Mouse (Mus musculus): ENCODE data around the gene 1520401A03Rik. TPM values are rescaled to one million over a fixed set of nuclear protein-coding genes. Genes with fewer than 3 reads are reported as not detected.

Gene 1520401A03Rik
- total RNA-seq, 4 experiments from 2014 or later, result 0.16 to 0.81 (median 0.32) TPM

DNA sequence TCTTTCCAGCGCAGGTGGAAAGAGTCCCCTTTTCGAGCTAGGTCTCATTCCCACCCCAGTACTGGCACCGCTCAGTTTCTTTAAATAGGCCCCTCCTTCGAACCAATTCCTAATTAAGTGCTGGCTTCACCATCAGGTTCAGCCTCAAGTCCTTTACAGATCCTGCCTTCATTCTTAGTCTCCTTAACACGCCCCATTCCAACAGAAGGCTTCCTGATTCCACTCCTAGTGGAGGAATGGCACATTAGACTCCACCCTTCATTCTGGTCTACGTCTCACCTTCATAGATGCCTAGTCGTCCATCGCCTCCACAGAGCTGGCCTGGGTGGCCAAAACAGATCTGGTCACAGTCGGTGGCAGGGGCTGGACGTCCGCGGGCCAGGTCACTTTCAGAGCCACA lies 20.4 kb upstream of the 1520401A03Rik start:
- no peak for DNase-seq (ENCODE audit: low spot score in 2 of 2)

DNA sequence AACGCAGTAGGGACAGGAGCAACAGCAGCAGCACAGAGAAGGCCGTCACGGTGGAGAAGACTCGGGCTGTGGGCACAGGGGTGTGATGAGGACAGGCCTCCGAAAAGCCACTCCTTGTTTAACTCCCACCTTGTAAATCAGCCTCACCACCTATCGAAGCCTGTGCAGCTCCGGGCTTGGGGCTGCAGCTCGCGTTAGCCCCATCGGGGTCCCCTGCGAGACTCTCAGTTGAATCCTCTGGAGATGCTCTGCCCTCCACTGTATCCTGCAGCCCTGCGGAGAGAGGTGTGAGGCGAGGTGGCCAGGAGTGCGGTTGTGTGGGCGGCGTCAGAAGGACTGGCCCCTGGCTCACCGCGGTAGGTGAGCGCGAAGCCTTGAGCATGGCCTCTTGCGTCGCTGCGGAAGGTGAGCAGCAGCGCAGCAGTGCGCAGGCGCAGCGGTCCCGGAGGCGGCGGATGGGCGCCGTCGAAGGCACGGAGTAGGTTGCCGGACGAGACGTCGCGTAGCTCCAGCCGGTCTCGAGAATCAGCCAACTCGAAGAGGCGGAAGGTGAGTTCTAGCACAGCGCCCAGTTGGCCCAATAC lies 19.7 kb upstream of the 1520401A03Rik start:
- DNase-seq (ENCODE audit: low spot score in 2 of 2), result no peak

DNA sequence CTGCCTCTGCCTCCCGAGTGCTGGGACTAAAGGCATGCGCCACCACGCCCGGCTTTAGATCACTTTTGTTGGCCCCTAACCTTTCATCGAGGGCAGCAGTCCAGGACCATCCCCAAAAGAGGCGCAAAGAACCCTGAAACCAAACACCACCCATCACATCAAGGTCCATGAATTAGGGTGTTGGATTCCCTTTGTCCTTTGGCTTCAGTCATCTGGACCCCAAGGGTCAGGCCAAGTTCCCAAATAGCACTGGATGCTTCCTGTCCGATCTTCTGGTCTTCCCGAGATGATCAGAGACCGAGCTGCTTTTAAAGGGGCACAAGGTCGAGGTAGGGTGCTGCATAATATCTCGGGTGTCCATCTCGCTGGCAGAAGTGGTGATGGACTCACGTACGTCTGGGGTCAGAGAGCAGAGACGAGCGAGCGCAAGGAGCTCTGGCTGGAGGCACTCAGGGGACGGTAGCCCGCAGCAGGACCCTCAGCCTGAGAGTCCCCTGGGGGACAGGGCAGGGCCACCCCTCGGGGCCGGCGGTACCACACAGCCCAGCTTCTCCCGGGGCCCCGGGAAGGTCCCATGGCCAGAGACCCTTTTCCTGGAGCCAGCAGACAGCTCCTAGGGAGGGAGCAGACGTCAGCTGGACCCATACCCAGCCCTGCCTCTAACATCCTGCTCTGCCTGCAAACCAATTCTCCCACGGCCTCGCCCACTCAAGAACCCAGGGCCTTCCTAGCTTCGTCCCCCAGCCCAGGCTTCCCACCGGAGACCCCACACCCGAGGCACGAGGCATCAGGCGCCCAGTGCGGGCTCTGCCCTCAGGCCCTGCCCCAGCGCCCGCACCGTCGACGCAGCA lies 19.0 kb upstream of the 1520401A03Rik start:
- no peak for DNase-seq (ENCODE audit: low spot score in 2 of 2)

DNA sequence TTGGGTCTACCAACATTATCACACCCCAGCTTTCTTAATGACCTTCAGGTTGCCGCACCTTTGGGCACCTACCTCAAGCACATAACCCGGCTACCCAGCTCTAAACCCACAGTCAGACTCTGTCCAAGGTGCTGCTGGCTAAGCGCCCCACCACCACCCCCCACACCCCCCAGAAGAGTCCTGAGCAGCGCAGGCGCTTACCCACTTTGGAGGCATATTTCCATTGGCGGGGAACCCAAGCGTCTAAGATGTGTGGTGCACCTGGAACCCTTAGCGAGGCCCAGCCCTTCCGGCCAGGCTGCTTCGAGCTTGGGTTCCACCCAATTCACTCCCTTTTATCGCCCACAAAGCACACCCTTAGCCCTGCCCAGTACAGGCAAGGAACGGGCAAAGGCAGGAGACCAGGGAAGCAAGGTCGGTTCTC lies 18.0 kb upstream of the 1520401A03Rik start, which contains the start of gene Paqr4:
TSS of gene Paqr4 (minus strand) at position 270 of the 424 bp plus-strand sequence.
- DNase-seq (ENCODE audit: low spot score in 2 of 2), result no peak

DNA sequence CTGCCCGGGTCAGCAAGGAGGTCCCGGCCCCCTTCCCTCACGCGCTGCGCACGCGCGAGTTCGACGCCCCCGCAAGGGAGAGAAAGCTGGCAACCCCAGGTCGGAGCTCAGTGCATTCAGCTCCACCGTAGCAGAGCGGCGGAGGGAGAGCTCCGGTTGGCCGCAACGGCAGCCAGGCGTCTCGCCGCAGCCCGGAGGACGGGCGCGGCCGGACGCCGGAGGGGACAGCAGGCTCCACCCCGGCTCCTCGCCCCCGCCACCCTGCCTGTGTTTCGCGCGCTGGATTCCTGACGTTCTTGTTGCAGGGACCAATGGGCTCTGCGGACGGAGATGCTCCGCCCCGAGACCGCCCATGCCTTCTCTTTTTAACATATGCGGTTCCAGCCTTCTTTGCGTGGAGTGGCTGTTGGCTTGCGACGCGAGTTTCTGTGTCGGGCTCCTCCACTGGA lies 17.6 kb upstream of the 1520401A03Rik start:
- peak; percentile 89 to 91 for DNase-seq (ENCODE audit: low spot score in 2 of 2)

DNA sequence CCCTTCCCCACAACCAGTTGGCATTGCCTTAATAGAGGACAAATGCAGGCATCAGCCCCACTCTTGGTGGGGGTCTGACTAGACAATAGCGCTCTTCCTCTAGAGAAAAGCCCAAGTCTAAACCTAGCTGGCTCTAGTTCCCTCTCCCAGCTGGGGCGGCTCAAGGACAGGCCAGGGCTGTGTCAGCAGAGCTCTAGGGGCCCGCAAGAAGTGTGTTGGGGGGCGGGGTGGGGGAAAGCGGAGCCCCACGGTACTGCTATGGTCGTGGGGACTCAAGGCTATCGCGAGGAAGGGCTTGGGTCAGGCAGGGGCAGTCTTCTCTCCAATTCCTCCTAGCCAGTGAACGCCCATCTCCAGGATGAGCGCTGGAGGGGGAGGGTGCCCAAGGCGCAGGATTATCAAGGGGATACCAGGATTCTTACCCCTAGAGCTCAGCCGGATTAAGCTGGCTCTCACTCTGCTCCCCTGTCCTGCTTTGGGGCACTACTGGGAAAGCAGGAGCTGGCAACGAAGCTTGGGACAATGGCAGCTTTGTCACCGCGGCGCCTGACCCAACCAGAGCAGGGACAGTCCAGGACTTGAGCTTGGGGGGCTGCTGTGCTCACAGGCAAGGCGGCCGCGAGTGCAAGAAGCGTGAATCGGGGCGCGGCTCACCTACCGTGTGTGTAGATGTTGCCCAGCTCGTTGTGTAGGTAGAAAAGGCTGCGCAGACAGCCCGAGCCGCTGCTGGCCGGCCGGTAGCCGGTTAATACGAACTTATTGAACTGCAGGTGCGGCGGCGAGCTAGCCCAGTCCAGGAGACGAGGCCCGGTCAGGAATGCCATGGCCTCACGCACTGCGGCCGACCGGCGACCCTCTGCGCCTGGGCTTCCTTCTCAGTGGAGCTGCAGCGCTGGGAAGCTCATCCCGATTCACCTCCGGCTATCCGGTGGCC lies 16.9 kb upstream of the 1520401A03Rik start:
- no peak for DNase-seq (ENCODE audit: low spot score in 2 of 2)

DNA sequence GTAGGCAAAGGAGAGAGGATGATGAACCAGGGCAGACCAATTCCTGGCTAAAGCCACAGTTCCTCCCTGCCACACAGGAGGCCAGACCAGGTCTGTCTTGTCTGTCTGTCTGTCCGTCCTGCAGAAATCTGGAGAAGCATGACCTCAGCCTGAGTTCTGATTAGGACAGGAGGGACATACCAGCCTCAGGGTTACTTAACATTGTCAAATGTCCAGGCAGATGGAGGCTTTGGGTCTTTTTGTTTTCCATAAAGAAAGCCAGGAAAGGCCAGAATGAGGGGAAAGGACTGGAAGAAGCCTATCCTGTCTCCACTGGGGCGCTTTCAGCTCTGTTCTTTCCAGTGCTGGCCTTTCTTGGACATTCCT lies 16.2 kb upstream of the 1520401A03Rik start:
- no peak for DNase-seq (ENCODE audit: low spot score in 2 of 2)

DNA sequence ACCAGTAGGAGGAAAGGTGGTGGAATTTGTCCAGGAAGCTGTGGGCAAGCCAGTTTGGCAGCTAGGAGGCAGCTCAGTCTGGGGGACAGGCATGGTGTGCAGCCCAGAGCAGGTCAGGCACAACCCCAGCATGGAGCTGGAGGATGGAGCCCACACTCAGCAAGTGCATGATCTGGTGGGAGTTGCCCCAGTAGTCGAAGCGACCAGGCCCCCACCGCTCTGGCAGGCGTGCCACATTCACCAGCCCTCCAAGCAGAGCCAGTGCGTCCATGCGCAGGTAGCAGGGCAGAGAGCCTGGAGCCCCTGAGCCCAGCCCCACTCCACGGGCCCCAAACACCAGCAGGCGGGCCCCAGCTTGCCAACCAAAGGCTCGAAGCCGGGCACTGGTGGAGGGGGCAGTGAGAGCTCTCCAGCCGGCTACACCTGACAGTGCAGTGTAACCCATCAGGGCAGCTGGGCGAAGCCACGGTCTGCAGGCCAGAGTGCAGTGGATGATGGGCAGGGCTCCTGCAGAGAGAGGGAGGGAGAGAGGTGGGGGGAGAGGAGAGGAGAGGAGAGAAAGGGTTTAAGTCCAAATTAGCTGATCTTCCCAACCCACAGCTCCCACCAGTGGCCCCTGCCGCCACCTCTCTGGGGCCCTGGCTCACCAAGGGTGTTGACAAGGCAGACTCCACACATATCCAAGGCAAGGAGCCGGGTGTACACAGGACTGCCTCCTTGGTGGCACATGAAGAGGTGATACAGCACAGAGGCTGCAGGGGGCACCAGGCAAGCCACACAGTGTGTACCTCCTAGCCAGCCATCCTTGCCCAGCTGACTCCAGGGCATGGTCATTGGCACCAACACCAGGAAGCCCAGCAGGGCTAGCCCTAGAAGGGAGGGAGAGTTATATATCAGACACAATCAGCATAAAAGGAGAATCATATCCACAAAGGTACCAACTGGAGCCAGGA lies 15.2 kb upstream of the 1520401A03Rik start:
- no peak for DNase-seq (ENCODE audit: low spot score in 2 of 2)

DNA sequence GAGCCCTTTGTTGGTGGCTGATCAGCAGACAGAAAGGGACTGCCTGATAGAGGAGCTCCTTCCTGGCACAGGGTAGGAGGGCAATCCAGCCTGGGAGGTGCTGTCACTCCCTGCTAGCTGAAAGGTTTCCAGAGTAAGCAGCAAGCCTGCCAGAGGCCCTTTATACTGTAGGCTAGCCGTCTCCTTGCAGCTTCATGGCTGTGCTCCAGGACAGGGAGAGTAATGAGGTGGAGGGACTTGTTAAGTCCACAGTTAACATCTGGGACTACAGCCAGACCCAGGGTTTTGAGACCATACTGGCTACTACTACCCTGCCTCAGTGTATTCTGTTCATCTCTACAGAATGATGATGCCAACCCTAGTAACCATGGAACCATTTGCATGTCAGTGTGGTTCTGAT lies 11.8 kb upstream of the 1520401A03Rik start:
- DNase-seq (ENCODE audit: low spot score in 2 of 2), result no peak

DNA sequence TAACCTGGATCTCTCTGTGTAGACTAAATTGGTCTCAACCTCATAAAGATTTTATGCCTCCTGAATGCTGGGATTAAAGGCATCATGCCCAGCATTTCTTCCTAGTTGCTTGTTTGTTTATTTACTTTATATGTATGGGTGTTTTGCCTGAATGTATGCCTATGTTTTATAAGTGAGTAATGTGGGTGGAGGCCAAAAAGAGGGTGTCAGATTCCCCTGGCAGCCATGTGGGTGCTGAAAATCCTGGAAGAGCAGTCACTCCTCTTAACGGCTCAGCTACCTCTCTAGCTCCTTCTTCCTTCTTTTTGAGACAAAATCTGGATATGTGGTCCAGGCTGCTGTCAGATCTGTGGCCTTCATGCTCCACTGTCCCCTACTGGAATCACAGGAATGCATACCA lies 7.9 kb upstream of the 1520401A03Rik start:
- DNase-seq (ENCODE audit: low spot score in 2 of 2), result no peak

DNA sequence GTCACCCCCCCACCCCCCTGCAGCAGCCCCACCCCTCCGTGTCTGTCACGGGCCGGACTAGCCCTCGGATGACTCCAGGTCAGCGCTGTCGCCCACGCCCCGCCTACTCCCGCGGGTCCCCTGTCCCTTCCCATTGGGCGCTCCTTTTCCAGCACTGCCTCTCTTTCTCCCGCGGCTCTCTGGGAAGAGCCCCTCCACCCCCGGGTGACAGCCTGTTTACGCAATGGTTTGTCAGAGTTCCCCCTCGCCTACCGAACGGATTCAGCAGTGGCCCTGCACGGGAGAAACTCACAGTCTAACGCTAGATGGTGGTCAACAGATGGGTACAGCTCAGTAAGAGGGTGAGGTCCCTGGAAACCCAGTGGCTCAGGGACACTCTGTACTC lies 4.2 kb upstream of the 1520401A03Rik start:
- no peak for DNase-seq (ENCODE audit: low spot score in 2 of 2)

DNA sequence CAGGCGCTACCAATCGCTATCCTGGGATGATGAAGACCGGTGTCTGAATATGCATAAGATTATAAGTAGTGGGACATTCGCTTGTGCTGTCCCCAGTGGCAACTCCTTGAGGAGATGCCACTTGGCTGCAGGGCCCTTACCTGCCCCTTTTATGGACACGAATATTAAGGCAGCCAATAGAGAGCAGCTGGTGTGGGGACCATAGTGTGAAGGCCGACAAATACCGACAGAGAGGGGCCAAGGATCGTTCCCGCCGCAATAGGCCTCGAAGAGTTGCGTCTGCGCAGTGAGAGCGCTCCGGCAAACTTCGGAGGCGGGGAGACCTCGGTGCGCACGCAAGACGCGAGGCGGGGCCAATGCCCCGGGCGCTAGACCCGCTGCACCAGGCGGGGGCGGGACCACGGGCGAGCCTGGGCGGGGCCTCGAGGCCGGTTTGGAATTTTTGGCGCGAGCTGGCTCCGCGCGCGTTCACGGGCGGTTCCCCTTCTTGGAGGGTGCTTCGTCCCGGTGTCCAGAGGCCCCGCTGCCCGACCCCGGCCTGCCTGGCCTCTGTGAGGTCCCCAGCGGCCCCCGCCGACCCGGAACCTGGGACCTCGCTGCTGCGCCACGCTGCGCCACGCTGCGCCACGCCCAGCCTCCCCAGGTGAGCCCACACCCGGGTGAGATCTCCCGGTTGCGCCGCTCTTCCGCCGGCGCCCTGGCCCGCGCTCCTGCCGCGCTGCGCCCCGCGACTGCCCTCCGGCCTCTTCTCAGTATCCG lies 3.6 kb upstream of the 1520401A03Rik start, which contains the start of gene Pkmyt1:
TSS of gene Pkmyt1 (plus strand) at position 338 of the 759 bp plus-strand sequence.
- peak; percentile 89 to 91 for DNase-seq (ENCODE audit: low spot score in 2 of 2)

DNA sequence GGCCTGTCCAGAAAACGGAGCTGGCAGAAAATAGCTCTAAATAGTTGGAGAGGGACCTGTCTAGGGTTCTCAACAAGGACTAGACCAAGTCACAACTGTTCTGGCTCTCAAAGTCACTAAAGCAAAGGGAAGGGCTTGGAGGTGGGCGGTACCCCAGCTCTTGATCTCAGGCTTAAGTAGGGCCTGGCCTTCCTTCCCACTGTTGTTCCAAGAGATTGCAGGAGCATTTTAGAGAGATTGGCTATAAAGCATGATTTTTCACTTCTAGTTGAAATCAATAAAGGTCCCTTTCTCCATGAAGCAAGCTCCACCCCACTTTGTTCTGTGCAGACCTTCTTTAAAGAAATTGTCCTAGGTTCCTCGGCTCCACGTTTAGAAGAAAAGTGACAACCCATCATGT lies 2.9 kb upstream of the 1520401A03Rik start:
- DNase-seq (ENCODE audit: low spot score in 2 of 2), result no peak

DNA sequence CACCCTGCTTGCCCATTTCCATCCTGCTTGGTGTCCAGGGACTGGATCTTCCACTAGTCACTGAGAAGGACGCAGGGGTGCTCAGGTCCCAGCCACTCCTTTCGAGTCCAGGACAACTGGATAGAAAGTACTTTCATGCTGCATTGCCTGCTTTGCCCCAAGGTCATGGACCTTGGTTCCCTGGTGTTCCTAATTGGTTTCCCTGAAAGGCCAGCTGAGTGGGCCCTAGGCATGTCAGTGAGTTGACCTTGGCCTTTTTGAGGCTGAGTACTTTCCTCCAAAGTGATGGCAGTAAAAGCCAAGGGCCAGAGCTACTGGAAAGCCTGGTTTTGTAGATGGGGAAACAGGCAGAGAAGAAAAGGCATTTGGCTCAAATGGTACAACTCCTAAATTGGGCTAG lies 697 bp downstream of the 1520401A03Rik start:
- DNase-seq (ENCODE audit: low spot score in 2 of 2), result no peak

DNA sequence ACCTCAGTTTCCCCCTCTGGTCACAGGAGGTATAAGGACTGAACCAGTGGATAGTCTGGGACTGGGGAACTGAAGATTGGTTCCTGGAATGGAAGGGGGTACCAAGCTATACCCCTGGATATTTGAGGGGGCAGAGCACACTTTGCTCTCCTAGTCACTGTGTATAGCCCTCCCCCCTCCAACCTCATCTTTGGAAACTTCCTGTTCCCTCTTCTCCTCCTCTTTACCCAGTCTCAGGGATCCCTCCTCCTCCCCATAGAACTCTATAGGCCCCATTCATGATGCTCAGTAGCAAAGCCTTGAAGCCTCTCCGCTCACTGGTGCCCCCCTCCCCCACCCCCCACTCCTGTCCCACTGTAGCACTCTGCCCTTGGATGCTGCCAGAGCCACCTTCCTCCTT lies 3.1 kb downstream of the 1520401A03Rik start:
- no peak for DNase-seq (ENCODE audit: low spot score in 2 of 2)

DNA sequence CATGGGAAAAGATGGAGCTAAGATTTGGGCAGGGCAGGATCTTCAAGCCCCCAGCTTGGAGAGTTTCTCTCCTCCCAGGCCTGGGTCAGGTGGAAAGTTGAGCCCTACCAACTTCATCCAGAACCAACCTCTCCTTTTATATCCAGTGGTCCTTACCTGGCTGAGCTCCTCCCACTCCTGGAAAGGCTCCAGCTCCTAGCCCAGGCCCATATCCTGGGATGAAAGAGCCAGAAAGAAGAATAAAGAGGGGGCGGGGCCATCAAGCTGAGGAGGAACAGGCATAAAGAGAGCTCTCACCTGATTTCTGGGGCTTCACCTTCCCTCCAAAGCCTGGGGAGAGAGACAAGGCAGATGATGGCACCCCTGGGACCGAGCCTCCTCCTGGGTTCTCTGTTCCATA lies 5.6 kb downstream of the 1520401A03Rik start:
- no peak for DNase-seq (ENCODE audit: low spot score in 2 of 2)

DNA sequence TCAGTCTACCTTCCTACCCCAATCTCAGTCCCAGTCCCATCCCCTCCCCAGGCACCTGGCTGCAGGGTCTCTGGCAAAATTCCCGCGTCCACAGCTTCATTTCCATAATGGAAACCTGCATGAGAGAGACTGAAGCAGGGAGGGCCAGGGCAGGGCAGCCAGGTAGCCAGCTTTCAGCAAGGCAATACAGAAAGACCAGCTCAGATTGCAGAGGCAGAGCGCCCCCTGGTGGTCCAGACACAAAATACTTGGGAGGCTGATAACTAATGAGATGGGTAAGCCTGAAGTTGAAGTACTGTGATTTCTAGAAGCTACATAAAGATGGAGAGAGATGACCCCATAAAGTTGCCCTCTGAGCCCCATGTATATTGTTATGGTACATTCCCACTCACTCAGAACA lies 16.4 kb downstream of the 1520401A03Rik start:
- peak; percentile 34 to 72 for DNase-seq (ENCODE audit: low spot score in 2 of 2)

DNA sequence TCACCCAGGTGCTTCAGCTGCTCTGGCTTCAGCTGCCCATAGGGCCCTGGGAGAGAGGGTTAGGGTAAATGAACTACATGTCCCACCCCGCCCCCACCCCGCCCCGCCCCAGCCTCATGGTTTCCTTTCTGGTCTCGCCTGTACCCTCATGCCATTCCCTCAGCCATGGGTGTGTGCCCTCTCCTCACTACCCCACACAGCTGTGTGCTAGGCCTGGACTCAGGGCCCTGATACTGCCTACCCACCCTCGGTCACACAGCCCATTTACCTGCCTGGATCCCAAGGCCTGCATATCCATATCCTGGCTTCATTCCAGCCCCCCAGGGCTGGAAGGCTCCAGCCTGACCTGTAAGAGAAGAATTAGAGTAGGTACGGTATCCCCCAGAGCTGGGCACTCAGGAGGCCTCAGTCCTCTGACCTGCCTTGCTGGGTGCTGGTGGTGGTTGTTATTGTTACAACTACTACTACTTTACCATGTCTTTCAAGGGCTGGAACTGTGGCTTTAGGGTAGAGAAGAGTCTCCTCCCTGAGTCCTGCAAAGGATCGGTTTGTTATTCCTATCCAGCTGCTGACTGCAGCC lies 17.0 kb downstream of the 1520401A03Rik start:
- no peak for DNase-seq (ENCODE audit: low spot score in 2 of 2)

DNA sequence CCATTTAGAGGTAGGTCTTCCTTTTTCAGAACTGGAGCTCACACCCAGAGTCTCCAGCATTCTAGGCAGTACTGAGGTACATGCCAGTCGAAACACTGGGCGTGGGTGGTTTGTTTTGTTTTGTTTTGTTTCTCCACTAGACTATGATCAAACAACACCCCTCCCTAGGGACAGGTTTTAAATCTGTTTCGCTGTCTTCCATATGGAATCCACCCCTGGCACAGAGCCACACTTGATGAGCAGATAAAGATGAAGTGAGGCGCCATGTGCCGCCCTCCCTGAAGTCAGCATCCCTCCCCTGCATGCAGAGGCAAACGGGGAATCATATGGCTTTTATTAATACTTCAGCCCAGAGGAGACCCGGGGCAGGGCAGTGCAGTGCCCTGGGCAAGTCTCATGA lies 17.8 kb downstream of the 1520401A03Rik start:
- peak in 1 of 2 experiments; percentile 30 for DNase-seq (ENCODE audit: low spot score in 2 of 2)
